Mouse (Mus musculus) bone marrow macrophage, adult 2 months (primary cell): ENCODE measurements around the gene Pla2g2c. TPM values are rescaled to one million over a fixed set of nuclear protein-coding genes. Genes with fewer than 3 reads are reported as not detected.

ENCODE experiments used
- H3K27ac ChIP-seq: 2 replicates; pipeline ENCODE4 v1.5.1; 2012; ENCODE audit warnings: low read depth, low read length; ENCODE audit not compliant: insufficient read depth
- H3K4me1 ChIP-seq: 2 replicates; pipeline ENCODE4 v1.6.1; 2012; ENCODE audit warnings: low read length; ENCODE audit not compliant: control insufficient read depth, insufficient read depth
- H3K4me3 ChIP-seq: 2 replicates; pipeline ENCODE4 v1.5.1; 2012; ENCODE audit warnings: mild to moderate bottlenecking, low read length, moderate library complexity; ENCODE audit not compliant: insufficient read depth
- CTCF ChIP-seq: IDR thresholded peaks from 2 replicates; pipeline ENCODE4 v1.5.1; 2012; ENCODE audit warnings: low read depth, mild to moderate bottlenecking, low read length, moderate library complexity
- POLR2A ChIP-seq: IDR thresholded peaks from 2 replicates; pipeline ENCODE4 v1.6.1; 2012; ENCODE audit warnings: mild to moderate bottlenecking, low read depth, low read length, borderline replicate concordance
- polyA plus RNA-seq: library from polyadenylated mRNA; stranded (reverse); fragments of >200 nt; gene quantifications from 2 replicates; pipeline ENCODE4 v1.2.4, GENCODE M21; 2012; ENCODE audit not compliant: missing spikeins, insufficient read depth, insufficient read length

Pla2g2c gene
- polyA plus RNA-seq, 1 experiment = not detected

- H3K4me1 ChIP-seq = no peaks in the 10 kb centered on the region
- H3K27ac ChIP-seq = no peak overlapping the region
- no peak overlapping the region for H3K4me3 ChIP-seq
- no peak for TF ChIP-seq POLR2A
- no peak for TF ChIP-seq CTCF
These were observed 5.4 kb upstream of the Pla2g2c start for GRCm38 (mm10) chr4:138719264-138719596.

GRCm38 (mm10) chr4:138723493-138724281 is 905 bp upstream of the Pla2g2c start:
- Histone ChIP-seq H3K4me1 (no peaks in the 10 kb centered on the region), H3K27ac (no peak overlapping the region), H3K4me3 (no peak overlapping the region)
- TF ChIP-seq POLR2A = no peak
- no peak for TF ChIP-seq CTCF

GRCm38 (mm10) chr4:138725127-138725461 is 502 bp downstream of the Pla2g2c start:
- TF ChIP-seq POLR2A = no peak
- TF ChIP-seq CTCF = no peak
- Histone ChIP-seq H3K4me1 (no peaks in the 10 kb centered on the region), H3K4me3 (no peak overlapping the region), H3K27ac (no peak overlapping the region)

- H3K4me3 ChIP-seq = no peak overlapping the region
- H3K4me1 ChIP-seq = no peaks in the 10 kb centered on the region
- H3K27ac ChIP-seq = no peak overlapping the region
These were observed 1.2 kb downstream of the Pla2g2c start for GRCm38 (mm10) chr4:138725751-138726150.

DNA sequence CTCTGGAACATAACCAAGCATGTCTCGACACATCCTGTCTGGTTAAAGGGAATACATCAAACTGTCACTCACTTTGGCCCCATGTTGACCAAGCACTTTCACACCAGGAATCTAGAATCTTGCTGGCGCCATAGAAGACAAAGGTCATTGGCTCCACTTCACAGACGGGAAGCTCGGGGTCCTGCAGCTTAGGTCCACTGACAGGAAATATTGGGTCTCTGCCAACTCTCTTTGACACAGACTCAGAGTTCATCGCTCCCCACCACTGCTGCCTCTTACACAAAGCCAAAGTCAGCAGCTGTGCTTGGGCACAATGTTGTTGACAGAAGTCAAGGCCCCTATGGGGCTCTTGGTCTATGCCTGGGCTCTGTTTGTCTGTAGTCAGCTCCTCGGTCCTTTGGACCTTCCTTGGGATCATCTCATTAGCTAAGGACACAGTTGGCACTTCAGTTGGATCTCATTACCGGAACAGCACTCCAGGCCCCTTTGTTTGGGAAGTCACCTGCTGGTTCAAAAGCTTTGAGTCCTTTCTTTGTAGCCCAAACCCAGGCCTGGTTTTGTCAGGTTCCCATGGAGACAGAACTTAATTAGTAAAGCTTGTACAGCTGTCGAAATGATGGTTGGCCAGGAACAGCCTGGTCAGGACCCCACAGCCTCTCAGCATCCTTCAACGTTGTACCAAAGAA is 4.6 kb downstream of the Pla2g2c start:
- Histone ChIP-seq H3K27ac (no peak overlapping the region), H3K4me1 (no peaks in the 10 kb centered on the region), H3K4me3 (no peak overlapping the region)
- TF ChIP-seq POLR2A = no peak
- no peak for TF ChIP-seq CTCF

More at GRCm38 (mm10) chr4:138725751-138726150, 1.2 kb downstream of the Pla2g2c start:
- TF ChIP-seq POLR2A (no peak), CTCF (no peak)

DNA sequence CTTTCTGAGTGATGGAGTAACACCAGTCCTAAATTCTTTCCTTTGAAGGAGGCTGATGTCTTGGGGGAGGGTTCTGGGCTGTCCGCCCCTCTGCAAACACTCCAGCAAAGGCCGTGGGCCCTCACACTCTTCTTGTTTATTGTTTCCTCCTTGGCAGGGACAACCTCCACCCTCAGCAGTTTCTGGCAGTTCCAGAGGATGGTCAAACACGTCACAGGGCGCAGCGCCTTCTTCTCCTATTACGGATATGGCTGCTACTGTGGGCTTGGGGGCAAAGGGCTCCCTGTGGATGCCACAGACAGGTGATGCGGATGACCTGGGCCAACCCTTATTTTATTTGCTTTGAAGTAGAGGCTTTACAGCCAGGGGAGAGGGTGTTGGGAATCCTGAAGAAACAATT is 9.5 kb downstream of the Pla2g2c start:
- Histone ChIP-seq H3K27ac (no peak overlapping the region), H3K4me1 (no peaks in the 10 kb centered on the region), H3K4me3 (no peak overlapping the region)
- TF ChIP-seq CTCF (no peak), POLR2A (no peak)

- Histone ChIP-seq H3K4me1 (no peaks in the 10 kb centered on the region), H3K4me3 (no peak overlapping the region), H3K27ac (no peak overlapping the region)
- no peak for TF ChIP-seq POLR2A
- TF ChIP-seq CTCF = no peak
These were observed 10.3 kb downstream of the Pla2g2c start for GRCm38 (mm10) chr4:138734863-138735262.

GRCm38 (mm10) chr4:138737031-138737430 is 12.4 kb downstream of the Pla2g2c start, which contains the start of gene Ubxn10:
Gene Ubxn10, minus strand, starts transcription at chr4:138737167.
- no peak for TF ChIP-seq CTCF
- no peak for TF ChIP-seq POLR2A
- no peak within 1 kb of the TSS for H3K27ac ChIP-seq
- H3K4me1 ChIP-seq = no peaks in the 10 kb centered on the region
- no peak within 1 kb of the TSS for H3K4me3 ChIP-seq

GRCm38 (mm10) chr4:138739136-138739851 is 14.7 kb downstream of the Pla2g2c start:
- Histone ChIP-seq H3K4me1 (no peaks in the 10 kb centered on the region), H3K4me3 (no peak overlapping the region), H3K27ac (no peak overlapping the region)
- TF ChIP-seq POLR2A (no peak), CTCF (no peak)

DNA sequence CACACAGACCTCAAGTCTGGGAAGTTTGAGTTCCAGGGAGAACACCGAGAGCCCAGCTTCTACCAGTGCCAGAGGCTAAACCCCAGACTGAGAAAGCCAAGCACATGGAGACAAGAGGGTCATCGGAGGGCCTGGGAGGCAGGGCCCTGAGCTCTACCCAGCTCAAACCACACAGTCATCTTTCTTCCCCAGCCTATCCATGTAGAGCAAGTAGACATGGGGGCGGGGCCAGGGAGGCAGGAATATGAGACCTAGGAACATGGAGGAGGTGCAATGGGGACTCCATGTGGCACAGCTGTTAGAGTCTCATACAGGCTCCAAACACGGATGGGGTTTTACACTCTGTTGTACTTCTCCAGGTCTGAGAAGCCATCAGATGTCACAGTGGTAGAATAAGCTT is 21.3 kb downstream of the Pla2g2c start:
- TF ChIP-seq POLR2A (no peak), CTCF (no peak)
- Histone ChIP-seq H3K4me1 (no peaks in the 10 kb centered on the region), H3K4me3 (no peak overlapping the region), H3K27ac (no peak overlapping the region)
